Mouse (Mus musculus) T-cell, adult 66 days (primary cell): ENCODE data around the gene Rnft2. TPM values are rescaled to one million over a fixed set of nuclear protein-coding genes. Genes with fewer than 3 reads are reported as not detected.

Experiments
- total RNA-seq, 2 experiments: library from RNA; stranded (reverse); gene quantifications; 3 replicates in 1 of 2; 4 replicates in 1 of 2; pipeline ENCODE4 v1.2.4; 2023

The Rnft2 gene
- total RNA-seq, result 1 to 10 TPM in 1 of 2 experiments, under 1 TPM in 1; 0.89 to 1.5 TPM

GRCm38 (mm10) chr5:118244606-118245443 is at the start of gene Rnft2, which contains the start of gene 2410131K14Rik:
Gene Rnft2 (minus strand): TSS chr5:118245116.
Gene 2410131K14Rik (plus strand): TSS chr5:118245227.

GRCm38 (mm10) chr5:118164581-118164980 is 80.3 kb downstream of the Rnft2 start, which contains the start of gene Hrk:
Gene Hrk (plus strand): TSS chr5:118164648.

GRCm38 (mm10) chr5:118154839-118155564 is 89.9 kb downstream of the Rnft2 start, which contains the start of gene Fbxw8:
Gene Fbxw8 (minus strand): TSS chr5:118155464.

Other genes with a start within 250 kb of the Rnft2 start
- gene Tesc, start 217.4 kb downstream of the Rnft2 start, total RNA-seq, result 10 to 100 TPM; 32.9 to 35.1 TPM
- 1 to 10 TPM; 6.8 to 9.6 TPM for gene Fbxw8, start 89.7 kb downstream of the Rnft2 start, total RNA-seq
- not detected for gene Hrk, start 80.5 kb downstream of the Rnft2 start, total RNA-seq
- gene 2410131K14Rik, start 111 bp upstream of the Rnft2 start, total RNA-seq, result 10 to 100 TPM in 1 of 2 experiments, 1 to 10 TPM in 1; 9.9 to 11.0 TPM